Mouse (Mus musculus): ENCODE measurements around the gene Irf2bpl.

The Irf2bpl gene

GRCm38 (mm10) chr12:86898448-86898847 lies 13.8 kb upstream of the Irf2bpl start:
- no peak for DNase-seq (ENCODE audit: low spot score in 2 of 2)

GRCm38 (mm10) chr12:86897769-86898273 lies 13.2 kb upstream of the Irf2bpl start:
- no peak for DNase-seq (ENCODE audit: low spot score in 2 of 2)

DNA sequence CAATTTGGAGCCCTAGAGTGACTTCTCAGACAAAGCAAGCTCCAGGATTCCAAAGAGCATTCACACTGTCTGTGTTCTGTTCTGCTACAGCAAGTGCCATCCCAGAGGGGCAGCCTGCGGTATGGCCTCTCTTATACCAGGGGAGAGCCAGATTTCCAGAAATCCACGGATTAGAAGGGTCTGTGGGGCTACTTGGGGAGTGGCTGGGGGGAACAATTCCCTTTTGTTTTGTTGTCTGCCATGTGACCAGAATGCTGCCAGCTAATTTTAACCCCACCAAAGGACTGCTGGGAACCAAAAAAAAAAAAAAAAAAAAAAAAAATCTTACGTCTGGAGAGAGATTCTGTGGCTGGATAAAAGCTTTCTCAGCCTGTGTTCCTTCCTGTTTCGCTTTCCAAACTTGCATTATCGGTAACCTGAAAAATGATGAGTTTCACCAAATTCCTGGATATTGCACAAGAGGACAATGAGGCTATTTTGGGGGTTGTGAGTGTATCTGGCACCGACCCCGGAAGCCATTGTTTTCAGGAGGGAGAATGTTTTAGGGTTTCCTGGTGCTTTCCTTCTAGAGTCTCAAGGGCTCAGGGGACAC lies 12.4 kb upstream of the Irf2bpl start:
- DNase-seq (ENCODE audit: low spot score in 2 of 2), result no peak

GRCm38 (mm10) chr12:86896441-86896890 lies 11.9 kb upstream of the Irf2bpl start:
- peak in 1 of 2 experiments; percentile 64 for DNase-seq (ENCODE audit: low spot score in 2 of 2)

GRCm38 (mm10) chr12:86895703-86896409 lies 11.3 kb upstream of the Irf2bpl start:
- no peak for DNase-seq (ENCODE audit: low spot score in 2 of 2)

- peak in 1 of 2 experiments; percentile 72 for DNase-seq (ENCODE audit: low spot score in 2 of 2)
Observed at GRCm38 (mm10) chr12:86894841-86895428, 10.3 kb upstream of the Irf2bpl start.

GRCm38 (mm10) chr12:86894184-86894839 lies 9.7 kb upstream of the Irf2bpl start:
- DNase-seq (ENCODE audit: low spot score in 2 of 2), result peak; percentile 97 to 99

DNA sequence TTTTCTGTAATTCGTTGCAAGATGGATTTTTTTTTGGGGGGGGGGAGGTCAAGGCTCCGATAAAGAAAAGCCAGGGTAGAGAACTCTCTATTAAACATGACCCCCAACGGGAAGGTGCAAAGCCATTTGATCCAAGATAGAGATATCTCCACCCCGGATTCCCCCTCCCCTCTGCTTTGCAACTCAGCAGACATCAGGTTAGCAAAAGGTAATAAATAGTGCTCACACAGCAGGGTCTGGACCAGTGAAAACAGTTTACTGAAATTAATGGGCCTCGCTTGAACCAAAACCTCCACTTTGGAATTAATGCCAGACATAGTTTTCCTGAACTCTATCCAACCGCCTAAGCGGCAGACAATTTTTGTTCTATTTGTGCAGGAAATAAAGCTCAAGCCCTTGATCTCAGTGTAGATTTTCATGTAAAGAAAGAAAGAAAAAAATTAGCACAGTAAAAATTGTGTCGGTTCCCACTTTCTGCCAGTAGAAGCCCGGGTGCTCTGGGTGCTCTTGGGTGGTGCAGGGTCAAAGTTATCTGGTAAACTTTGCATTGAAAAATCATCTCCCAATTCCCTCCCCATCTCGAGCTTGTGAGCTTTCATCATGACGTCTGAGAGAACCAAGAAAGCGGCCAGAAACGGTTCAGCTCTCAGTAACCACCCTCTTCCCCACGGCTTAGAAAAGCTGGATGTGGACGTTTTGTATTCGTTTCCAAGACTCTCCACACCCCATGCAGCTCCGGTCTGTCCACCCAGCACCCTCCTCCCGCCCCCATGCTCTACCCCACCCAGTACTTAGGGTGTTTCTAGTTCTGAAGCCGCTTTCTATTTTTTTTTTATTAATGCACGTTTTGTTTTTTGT lies 9.0 kb upstream of the Irf2bpl start:
- DNase-seq (ENCODE audit: low spot score in 2 of 2), result no peak

- no peak for DNase-seq (ENCODE audit: low spot score in 2 of 2)
Observed at GRCm38 (mm10) chr12:86892711-86893311, 8.2 kb upstream of the Irf2bpl start.

DNA sequence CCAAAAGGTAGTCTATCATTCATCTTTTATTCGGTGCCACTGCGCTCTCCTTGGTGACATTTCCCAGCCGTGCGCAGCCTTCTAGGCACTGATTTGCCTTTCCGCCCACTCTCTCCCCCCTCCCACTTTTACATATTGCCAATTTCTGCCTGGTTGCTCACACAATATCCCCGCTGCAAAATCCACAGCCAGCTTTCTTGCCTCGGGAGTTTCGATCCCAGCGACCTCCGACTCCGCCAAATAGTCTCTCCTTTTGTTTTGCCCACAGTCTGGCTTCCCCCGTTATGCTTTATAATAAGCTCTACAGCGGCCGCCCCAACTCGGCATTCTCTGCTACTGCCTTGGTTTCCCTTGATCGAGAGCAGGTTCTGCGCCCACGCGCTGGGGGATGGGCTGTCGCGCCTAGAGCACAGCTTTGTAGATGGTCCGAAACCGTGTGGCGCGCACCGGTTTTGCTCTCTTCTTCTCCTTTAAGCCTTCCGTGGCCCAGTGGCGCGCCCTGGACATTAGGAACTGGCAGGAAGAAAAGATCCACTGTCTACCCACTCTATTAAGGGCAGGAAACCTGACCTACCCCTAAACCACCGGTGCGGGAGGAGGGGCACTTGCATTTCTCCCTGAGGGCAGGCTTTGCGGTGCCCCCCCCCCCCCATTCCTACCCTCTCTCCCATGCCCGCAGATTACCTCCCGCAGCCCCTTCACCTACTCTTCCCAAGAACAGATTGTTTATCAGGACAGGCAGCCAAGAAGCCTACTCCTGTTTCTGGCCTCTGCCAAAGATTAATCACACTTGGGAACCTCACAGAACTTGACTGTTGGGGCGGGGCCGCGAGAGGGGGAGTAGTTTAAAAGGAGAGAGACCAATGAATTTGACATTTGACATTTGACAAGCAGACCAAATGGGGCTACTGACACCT lies 7.4 kb upstream of the Irf2bpl start:
- DNase-seq (ENCODE audit: low spot score in 2 of 2), result peak in 1 of 2 experiments; percentile 74

DNA sequence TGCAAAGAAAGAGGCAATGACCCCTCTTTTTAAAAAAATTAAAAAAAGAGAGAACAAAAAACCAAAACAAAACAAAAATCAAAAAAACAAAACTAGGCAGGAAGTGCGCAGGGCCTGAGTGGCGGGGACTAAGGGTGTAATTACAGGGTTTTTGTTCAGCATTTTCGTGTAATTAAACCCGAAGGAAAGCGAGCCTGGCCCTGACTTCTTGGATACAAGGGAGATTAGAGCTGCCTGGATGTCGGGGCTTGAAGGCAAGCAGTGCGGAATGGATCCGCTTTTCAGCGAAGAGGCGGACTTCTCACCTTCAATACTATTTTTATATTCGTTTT lies 6.8 kb upstream of the Irf2bpl start:
- DNase-seq (ENCODE audit: low spot score in 2 of 2), result no peak

- DNase-seq (ENCODE audit: low spot score in 2 of 2), result no peak
Observed at GRCm38 (mm10) chr12:86890796-86891301, 6.3 kb upstream of the Irf2bpl start.

DNA sequence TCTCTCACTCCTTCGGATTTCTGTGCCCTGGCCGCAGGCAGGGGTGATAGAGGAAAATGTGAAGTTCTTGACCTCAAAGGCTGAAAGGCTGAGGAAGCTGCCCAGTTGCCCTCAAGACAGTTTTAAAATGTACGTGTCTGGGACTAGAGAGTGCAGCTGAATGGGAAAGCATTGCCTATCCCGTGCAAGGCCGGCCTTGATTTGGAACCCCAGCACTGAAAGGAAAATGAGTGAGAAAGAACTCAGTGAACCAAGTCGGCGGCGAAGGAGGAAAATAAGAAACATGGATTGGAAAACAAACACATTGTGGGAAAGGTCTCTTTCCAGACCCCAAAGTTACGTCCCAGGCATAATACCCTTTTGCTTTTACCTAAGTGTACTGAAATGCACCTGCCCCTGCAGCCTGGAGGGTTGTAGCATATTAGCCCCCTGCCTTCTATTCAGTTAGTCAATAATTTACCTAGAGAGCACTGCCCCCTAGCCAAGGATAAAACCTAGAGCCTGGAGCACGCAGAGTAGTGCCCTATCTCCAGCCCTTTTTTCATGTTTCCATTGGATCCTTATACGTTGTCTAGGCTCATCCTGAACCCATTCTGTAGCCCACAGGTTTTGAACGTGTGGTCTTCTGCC lies 5.6 kb upstream of the Irf2bpl start:
- DNase-seq (ENCODE audit: low spot score in 2 of 2), result no peak

DNA sequence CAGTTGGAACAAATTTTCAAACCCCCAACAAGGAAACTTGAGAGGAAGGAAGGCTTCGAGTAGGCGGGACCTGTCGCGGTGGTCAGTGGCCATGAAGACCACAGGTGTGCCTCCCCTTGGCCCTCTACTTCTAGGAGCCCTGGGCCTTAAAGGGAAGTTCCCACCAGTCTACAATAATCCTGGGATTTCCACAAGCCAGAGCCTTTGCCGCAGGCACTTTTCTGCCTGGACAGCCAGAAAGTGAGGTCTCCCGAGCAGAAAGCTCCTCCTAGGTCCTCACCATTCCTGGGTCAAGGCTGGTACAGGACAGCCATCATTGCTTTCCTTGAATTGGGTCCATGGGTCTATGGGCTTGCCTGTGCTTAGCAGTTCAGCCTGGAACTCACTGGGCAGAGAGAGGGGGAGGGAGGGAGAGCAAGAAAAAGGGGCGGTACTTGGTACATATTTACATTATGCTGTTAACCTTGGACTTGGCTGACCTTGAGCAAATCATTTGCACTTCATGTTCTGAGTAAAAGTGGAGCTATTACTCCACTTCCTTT lies 4.6 kb upstream of the Irf2bpl start:
- DNase-seq (ENCODE audit: low spot score in 2 of 2), result no peak

DNA sequence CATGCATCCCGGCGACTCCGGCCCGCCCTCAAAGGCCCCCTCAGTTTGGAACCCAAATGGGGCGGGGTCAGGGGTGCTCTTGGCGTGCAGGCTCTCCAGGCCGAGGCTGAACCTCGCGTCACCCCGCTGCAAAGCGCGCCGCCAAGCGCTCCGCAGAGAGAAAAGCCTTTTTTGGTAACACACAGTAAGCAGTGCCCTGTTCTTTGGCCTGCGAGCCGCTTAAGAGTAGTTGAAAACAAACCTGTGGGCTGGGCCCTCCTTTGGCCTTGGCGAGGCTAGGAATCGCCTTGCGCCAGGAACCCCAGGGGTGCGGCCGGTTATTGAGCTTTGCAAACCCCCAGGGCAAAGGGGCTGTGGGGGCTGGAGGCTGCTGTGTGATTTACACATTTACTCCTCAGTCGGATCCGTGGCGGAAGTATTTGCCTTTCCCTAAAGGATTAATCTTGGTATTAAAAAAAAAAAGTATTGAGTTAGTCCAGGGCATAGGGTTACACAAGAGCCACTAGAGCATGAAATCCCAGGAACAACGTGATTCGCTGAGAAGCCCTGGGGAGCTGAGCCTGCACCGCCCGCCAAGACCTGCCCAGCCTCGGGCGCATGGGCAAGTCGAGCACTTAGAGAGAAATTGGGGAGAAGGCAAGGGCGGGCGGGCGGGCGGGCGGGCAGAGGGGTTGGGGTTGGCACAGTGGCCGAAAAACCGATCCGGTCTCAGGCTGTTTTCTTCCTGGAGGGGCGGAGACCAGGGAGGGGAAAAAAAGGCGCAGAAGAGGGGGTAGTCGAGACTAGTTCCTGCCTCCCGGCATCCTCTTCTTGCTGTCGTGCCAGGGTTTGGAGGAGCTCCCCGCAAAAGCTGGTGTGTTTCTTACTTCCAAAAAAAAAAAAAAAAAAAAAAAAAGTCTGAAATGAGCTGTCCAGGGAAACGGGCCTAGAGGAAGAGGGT lies 3.8 kb upstream of the Irf2bpl start:
- peak in 1 of 2 experiments; percentile 74 for DNase-seq (ENCODE audit: low spot score in 2 of 2)

GRCm38 (mm10) chr12:86887381-86888129 lies 3.0 kb upstream of the Irf2bpl start:
- DNase-seq (ENCODE audit: low spot score in 2 of 2), result no peak

DNA sequence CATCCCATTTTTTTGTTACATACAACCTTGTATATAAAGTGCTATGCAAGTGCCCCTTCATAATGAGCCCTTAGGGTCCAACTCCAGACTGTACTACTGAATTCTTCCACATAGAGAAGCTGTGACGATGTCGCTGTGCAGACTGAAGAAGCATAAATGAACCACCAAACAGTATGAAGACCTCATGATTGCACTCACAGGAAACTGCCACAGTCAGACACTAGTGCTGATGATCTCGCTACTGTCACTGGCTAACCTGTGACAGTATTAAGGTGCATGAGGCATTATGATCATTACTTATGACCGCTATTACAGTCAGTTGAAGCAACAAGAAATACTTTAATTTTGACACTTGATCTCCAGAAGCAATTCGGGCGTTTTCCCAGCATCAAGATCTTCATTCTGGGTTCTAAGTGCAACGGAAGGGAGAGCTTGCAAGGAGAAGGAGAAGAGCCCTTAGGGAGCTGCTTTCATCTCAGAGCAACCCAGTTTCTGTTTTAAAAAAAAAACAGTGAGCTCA lies 1.9 kb upstream of the Irf2bpl start:
- no peak for DNase-seq (ENCODE audit: low spot score in 2 of 2)
